Mouse (Mus musculus): Measurements from ENCODE around the gene Adtrp. TPM values are rescaled to one million over a fixed set of nuclear protein-coding genes. Genes with fewer than 3 reads are reported as not detected.

The Adtrp gene
- total and polyA plus RNA-seq, 3 experiments, result 0.64 to 4.2 (median 2.3) TPM

GRCm38 (mm10) chr13:41747691-41748090, 99.8 kb downstream of the Adtrp start:
- H3K36me3 ChIP-seq (ENCODE audit: control insufficient read depth, insufficient read depth, low read length), result no peaks in the 10 kb centered on the region
- no peak for DNase-seq
- H3K4me1 ChIP-seq (ENCODE audit: control insufficient read depth, insufficient read depth, low read length), result no peaks in the 10 kb centered on the region; the same call in 1 of the 2 replicates
- TF ChIP-seq CTCF (IDR thresholded peaks at IDR 0.05), result no peak
- H3K79me2 ChIP-seq (replicated peaks; ENCODE audit: control insufficient read depth, insufficient read depth, low read length), result no peaks in the 10 kb centered on the region
- no peak overlapping the region for H3K9ac ChIP-seq (ENCODE audit: low read depth, low read length)
- intact Hi-C loops (cut with DNase I), result loop anchor here (2.0 kb wide), 2 partner anchors 301 to 497 kb away; no protein-coding TSS in a partner anchor
- H3K4me3 ChIP-seq, result no peak overlapping the region
- WGBS, result 91% methylated on average over 4 of the region's 4 CpGs
- H3K27me3 ChIP-seq (ENCODE audit: control insufficient read depth, insufficient read depth, low read length), result no peaks in the 10 kb centered on the region
- no peak overlapping the region for H3K27ac ChIP-seq

- TF ChIP-seq CTCF (IDR thresholded peaks at IDR 0.05), result peak; percentile 75
- TF ChIP-seq POLR2A (IDR thresholded peaks at IDR 0.05; ENCODE audit: insufficient read depth, low read depth, low read length), result no peak
- no peak for TF ChIP-seq EP300 (IDR thresholded peaks at IDR 0.05; ENCODE audit: insufficient read depth, low read depth, low read length)
- Histone ChIP-seq H3K4me3 (no peak overlapping the region), H3K79me2 (replicated peaks; ENCODE audit: control insufficient read depth, insufficient read depth, low read length) (no peaks in the 10 kb centered on the region), H3K27ac (no peak overlapping the region), H3K36me3 (ENCODE audit: control insufficient read depth, insufficient read depth, low read length) (no peaks in the 10 kb centered on the region), H3K27me3 (ENCODE audit: control insufficient read depth, insufficient read depth, low read length) (no peaks in the 10 kb centered on the region), H3K9ac (ENCODE audit: low read depth, low read length) (no peak overlapping the region), H3K4me1 (ENCODE audit: control insufficient read depth, insufficient read depth, low read length) (no peaks in the 10 kb centered on the region; the same call in 1 of the 2 replicates)
- no peak for DNase-seq
- intact Hi-C loops (cut with DNase I), result loop anchor here (2.0 kb wide), 1 partner anchor 498 kb away; no protein-coding TSS in a partner anchor
- 55% methylated on average over 8 of the region's 8 CpGs for WGBS
Measured at GRCm38 (mm10) chr13:41746971-41747615, 100.4 kb downstream of the Adtrp start.

- no peak for DNase-seq
- 75% methylated on average over 5 of the region's 5 CpGs for WGBS
- H3K36me3 ChIP-seq (ENCODE audit: control insufficient read depth, insufficient read depth, low read length), result no peaks in the 10 kb centered on the region
- no peak for TF ChIP-seq POLR2A (IDR thresholded peaks at IDR 0.05; ENCODE audit: insufficient read depth, low read depth, low read length)
- no peak for TF ChIP-seq EP300 (IDR thresholded peaks at IDR 0.05; ENCODE audit: insufficient read depth, low read depth, low read length)
- TF ChIP-seq CTCF (IDR thresholded peaks at IDR 0.05), result no peak
- no peak overlapping the region for H3K4me3 ChIP-seq
- H3K27ac ChIP-seq, result no peak overlapping the region
- no peaks in the 10 kb centered on the region for H3K27me3 ChIP-seq (ENCODE audit: control insufficient read depth, insufficient read depth, low read length)
- no peaks in the 10 kb centered on the region for H3K79me2 ChIP-seq (replicated peaks; ENCODE audit: control insufficient read depth, insufficient read depth, low read length)
- intact Hi-C loops (cut with DNase I), result no loop called here
- H3K4me1 ChIP-seq (ENCODE audit: control insufficient read depth, insufficient read depth, low read length), result peaks cover 2% of the 10 kb centered on the region; the same call in 1 of the 2 replicates
- H3K9ac ChIP-seq (ENCODE audit: low read depth, low read length), result no peak overlapping the region
Measured at GRCm38 (mm10) chr13:41740456-41741085, 106.9 kb downstream of the Adtrp start.

- peak; percentile 34 to 63 for DNase-seq
- H3K79me2 ChIP-seq (replicated peaks; ENCODE audit: control insufficient read depth, insufficient read depth, low read length), result no peaks in the 10 kb centered on the region
- no peaks in the 10 kb centered on the region for H3K27me3 ChIP-seq (ENCODE audit: control insufficient read depth, insufficient read depth, low read length)
- TF ChIP-seq EP300 (IDR thresholded peaks at IDR 0.05; ENCODE audit: insufficient read depth, low read depth, low read length) (no peak), POLR2A (IDR thresholded peaks at IDR 0.05; ENCODE audit: insufficient read depth, low read depth, low read length) (no peak), CTCF (IDR thresholded peaks at IDR 0.05) (no peak)
- peaks cover 2% of the 10 kb centered on the region; the same call in 1 of the 2 replicates for H3K4me1 ChIP-seq (ENCODE audit: control insufficient read depth, insufficient read depth, low read length)
- H3K27ac ChIP-seq, result peak overlapping the region; percentile 4; the same call in 1 of the 2 replicates
- no peak overlapping the region for H3K9ac ChIP-seq (ENCODE audit: low read depth, low read length)
- intact Hi-C loops (cut with DNase I), result no loop called here
- no peaks in the 10 kb centered on the region for H3K36me3 ChIP-seq (ENCODE audit: control insufficient read depth, insufficient read depth, low read length)
- WGBS, result 36% methylated on average over 10 of the region's 10 CpGs
- no peak overlapping the region for H3K4me3 ChIP-seq
Measured at GRCm38 (mm10) chr13:41737628-41738309, 109.7 kb downstream of the Adtrp start.

- H3K4me3 ChIP-seq, result no peak overlapping the region
- TF ChIP-seq EP300 (IDR thresholded peaks at IDR 0.05; ENCODE audit: insufficient read depth, low read depth, low read length), result no peak
- no peaks in the 10 kb centered on the region for H3K36me3 ChIP-seq (ENCODE audit: control insufficient read depth, insufficient read depth, low read length)
- no peaks in the 10 kb centered on the region for H3K27me3 ChIP-seq (ENCODE audit: control insufficient read depth, insufficient read depth, low read length)
- intact Hi-C loops (cut with DNase I), result no loop called here
- no peaks in the 10 kb centered on the region for H3K79me2 ChIP-seq (replicated peaks; ENCODE audit: control insufficient read depth, insufficient read depth, low read length)
- peak overlapping the region; percentile 65 for H3K27ac ChIP-seq
- no peak overlapping the region for H3K9ac ChIP-seq (ENCODE audit: low read depth, low read length)
- DNase-seq, result peak in 1 of 2 experiments; percentile 59
- H3K4me1 ChIP-seq (ENCODE audit: control insufficient read depth, insufficient read depth, low read length), result peaks cover 4% of the 10 kb centered on the region; the same call in 1 of the 2 replicates
- 20% methylated on average over 8 of the region's 8 CpGs for WGBS
Measured at GRCm38 (mm10) chr13:41729660-41730059, 117.8 kb downstream of the Adtrp start.

- Histone ChIP-seq H3K36me3 (ENCODE audit: control insufficient read depth, insufficient read depth, low read length) (no peaks in the 10 kb centered on the region), H3K79me2 (replicated peaks; ENCODE audit: control insufficient read depth, insufficient read depth, low read length) (no peaks in the 10 kb centered on the region), H3K9ac (ENCODE audit: low read depth, low read length) (no peak overlapping the region), H3K4me3 (no peak overlapping the region), H3K4me1 (ENCODE audit: control insufficient read depth, insufficient read depth, low read length) (peaks cover 4% of the 10 kb centered on the region; the same call in 1 of the 2 replicates), H3K27me3 (ENCODE audit: control insufficient read depth, insufficient read depth, low read length) (no peaks in the 10 kb centered on the region), H3K27ac (no peak overlapping the region)
- 85% methylated on average over 3 of the region's 3 CpGs for WGBS
- no peak for DNase-seq
- TF ChIP-seq CTCF (IDR thresholded peaks at IDR 0.05), result no peak
- no peak for TF ChIP-seq POLR2A (IDR thresholded peaks at IDR 0.05; ENCODE audit: insufficient read depth, low read depth, low read length)
- no peak for TF ChIP-seq EP300 (IDR thresholded peaks at IDR 0.05; ENCODE audit: insufficient read depth, low read depth, low read length)
- intact Hi-C loops (cut with DNase I), result no loop called here
Measured at GRCm38 (mm10) chr13:41727803-41728202, 119.7 kb downstream of the Adtrp start.
